Mouse (Mus musculus): ENCODE data around the gene Gm20388. TPM values are rescaled to one million over a fixed set of nuclear protein-coding genes. Genes with fewer than 3 reads are reported as not detected.

The Gm20388 gene
- polyA plus RNA-seq, 1 experiment: 0.36 TPM

GRCm38 (mm10) chr8:121809524-121810155 lies 1899.0 kb downstream of the Gm20388 start:
- Histone ChIP-seq H3K4me1 (ENCODE audit: control insufficient read depth) (no peaks in the 10 kb centered on the region), H3K27me3 (ENCODE audit: control insufficient read depth) (no peaks in the 10 kb centered on the region), H3K4me3 (replicated peaks) (no peak overlapping the region), H3K9me3 (ENCODE audit: control insufficient read depth, low read length) (no peaks in the 10 kb centered on the region), H3K36me3 (ENCODE audit: control insufficient read depth) (peaks cover 67% of the 10 kb centered on the region)
- TF ChIP-seq GATA1 (IDR thresholded peaks at IDR 0.05; ENCODE audit: low read length): no peak
- TF ChIP-seq TAL1 (IDR thresholded peaks at IDR 0.05; ENCODE audit: low read length): no peak

- no peaks in the 10 kb centered on the region for H3K27me3 ChIP-seq (ENCODE audit: control insufficient read depth)
- no peak for TF ChIP-seq GATA1 (IDR thresholded peaks at IDR 0.05; ENCODE audit: low read length)
- H3K9me3 ChIP-seq (ENCODE audit: control insufficient read depth, low read length): no peaks in the 10 kb centered on the region
- H3K36me3 ChIP-seq (ENCODE audit: control insufficient read depth): peaks cover 56% of the 10 kb centered on the region
- H3K4me1 ChIP-seq (ENCODE audit: control insufficient read depth): no peaks in the 10 kb centered on the region
- H3K4me3 ChIP-seq (replicated peaks): no peak overlapping the region
Observed at GRCm38 (mm10) chr8:121811502-121811901, 1900.9 kb downstream of the Gm20388 start.

GRCm38 (mm10) chr8:121811931-121812570 lies 1901.4 kb downstream of the Gm20388 start:
- H3K27me3 ChIP-seq (ENCODE audit: control insufficient read depth): no peaks in the 10 kb centered on the region
- H3K36me3 ChIP-seq (ENCODE audit: control insufficient read depth): peaks cover 53% of the 10 kb centered on the region
- TF ChIP-seq TAL1 (IDR thresholded peaks at IDR 0.05; ENCODE audit: low read length) (no peak), GATA1 (IDR thresholded peaks at IDR 0.05; ENCODE audit: low read length) (no peak)
- no peaks in the 10 kb centered on the region for H3K4me1 ChIP-seq (ENCODE audit: control insufficient read depth)
- H3K9me3 ChIP-seq (ENCODE audit: control insufficient read depth, low read length): no peaks in the 10 kb centered on the region
- H3K4me3 ChIP-seq (replicated peaks): no peak overlapping the region

- no peaks in the 10 kb centered on the region for H3K27me3 ChIP-seq (ENCODE audit: control insufficient read depth)
- H3K9me3 ChIP-seq (ENCODE audit: control insufficient read depth, low read length): no peaks in the 10 kb centered on the region
- H3K4me3 ChIP-seq (replicated peaks): no peak overlapping the region
- TF ChIP-seq TAL1 (IDR thresholded peaks at IDR 0.05; ENCODE audit: low read length): no peak
- no peak for TF ChIP-seq GATA1 (IDR thresholded peaks at IDR 0.05; ENCODE audit: low read length)
- peaks cover 43% of the 10 kb centered on the region for H3K36me3 ChIP-seq (ENCODE audit: control insufficient read depth)
- H3K4me1 ChIP-seq (ENCODE audit: control insufficient read depth): no peaks in the 10 kb centered on the region
Observed at GRCm38 (mm10) chr8:121818226-121818625, 1907.6 kb downstream of the Gm20388 start.

DNA sequence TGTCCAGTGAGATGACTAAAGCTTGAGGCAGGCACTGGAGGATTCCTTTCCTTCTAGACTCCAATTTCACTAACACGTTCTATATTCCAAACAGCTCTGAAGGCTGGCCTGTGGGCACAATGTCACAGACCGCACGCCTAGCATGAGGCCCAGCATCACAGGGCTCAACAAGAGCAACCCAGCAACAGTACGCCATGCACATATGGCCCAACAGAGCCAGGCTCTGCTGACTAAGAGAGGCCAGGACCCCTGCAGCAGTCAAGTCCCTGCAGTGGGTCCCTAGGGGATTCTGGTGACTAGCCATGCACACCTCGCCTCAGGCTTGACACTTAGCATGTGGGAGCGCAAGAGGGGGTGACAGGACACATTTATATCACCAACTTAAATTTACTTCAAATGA lies 1910.2 kb downstream of the Gm20388 start:
- peaks cover 24% of the 10 kb centered on the region for H3K36me3 ChIP-seq (ENCODE audit: control insufficient read depth)
- no peaks in the 10 kb centered on the region for H3K27me3 ChIP-seq (ENCODE audit: control insufficient read depth)
- TF ChIP-seq GATA1 (IDR thresholded peaks at IDR 0.05; ENCODE audit: low read length) (no peak), TAL1 (IDR thresholded peaks at IDR 0.05; ENCODE audit: low read length) (no peak)
- no peaks in the 10 kb centered on the region for H3K4me1 ChIP-seq (ENCODE audit: control insufficient read depth)
- no peak overlapping the region for H3K4me3 ChIP-seq (replicated peaks)
- no peaks in the 10 kb centered on the region for H3K9me3 ChIP-seq (ENCODE audit: control insufficient read depth, low read length)

- Histone ChIP-seq H3K36me3 (ENCODE audit: control insufficient read depth) (peaks cover 24% of the 10 kb centered on the region), H3K27me3 (ENCODE audit: control insufficient read depth) (no peaks in the 10 kb centered on the region)
- TF ChIP-seq TAL1 (IDR thresholded peaks at IDR 0.05; ENCODE audit: low read length) (no peak), GATA1 (IDR thresholded peaks at IDR 0.05; ENCODE audit: low read length) (no peak)
Observed at GRCm38 (mm10) chr8:121821320-121821719, 1910.7 kb downstream of the Gm20388 start.

GRCm38 (mm10) chr8:121821770-121822169 lies 1911.1 kb downstream of the Gm20388 start:
- Histone ChIP-seq H3K9me3 (ENCODE audit: control insufficient read depth, low read length) (no peaks in the 10 kb centered on the region), H3K27me3 (ENCODE audit: control insufficient read depth) (no peaks in the 10 kb centered on the region), H3K4me1 (ENCODE audit: control insufficient read depth) (no peaks in the 10 kb centered on the region), H3K36me3 (ENCODE audit: control insufficient read depth) (peaks cover 24% of the 10 kb centered on the region), H3K4me3 (replicated peaks) (no peak overlapping the region)
- TF ChIP-seq TAL1 (IDR thresholded peaks at IDR 0.05; ENCODE audit: low read length) (no peak), GATA1 (IDR thresholded peaks at IDR 0.05; ENCODE audit: low read length) (no peak)

More at GRCm38 (mm10) chr8:121821320-121821719, 1910.7 kb downstream of the Gm20388 start:
- H3K9me3 ChIP-seq (ENCODE audit: control insufficient read depth, low read length): no peaks in the 10 kb centered on the region
- no peak overlapping the region for H3K4me3 ChIP-seq (replicated peaks)
- H3K4me1 ChIP-seq (ENCODE audit: control insufficient read depth): no peaks in the 10 kb centered on the region

GRCm38 (mm10) chr8:121827726-121828125 lies 1917.1 kb downstream of the Gm20388 start:
- no peaks in the 10 kb centered on the region for H3K36me3 ChIP-seq (ENCODE audit: control insufficient read depth)
- peaks cover 20% of the 10 kb centered on the region for H3K27me3 ChIP-seq (ENCODE audit: control insufficient read depth)
- H3K4me3 ChIP-seq (replicated peaks): no peak overlapping the region
- TF ChIP-seq TAL1 (IDR thresholded peaks at IDR 0.05; ENCODE audit: low read length) (no peak), GATA1 (IDR thresholded peaks at IDR 0.05; ENCODE audit: low read length) (no peak)
- H3K9me3 ChIP-seq (ENCODE audit: control insufficient read depth, low read length): no peaks in the 10 kb centered on the region
- H3K4me1 ChIP-seq (ENCODE audit: control insufficient read depth): peaks cover 27% of the 10 kb centered on the region

- TF ChIP-seq GATA1 (IDR thresholded peaks at IDR 0.05; ENCODE audit: low read length) (no peak), TAL1 (IDR thresholded peaks at IDR 0.05; ENCODE audit: low read length) (no peak)
- no peaks in the 10 kb centered on the region for H3K9me3 ChIP-seq (ENCODE audit: control insufficient read depth, low read length)
Observed at GRCm38 (mm10) chr8:121828376-121829023, 1917.9 kb downstream of the Gm20388 start.

More at GRCm38 (mm10) chr8:121828376-121829023, 1917.9 kb downstream of the Gm20388 start:
- Histone ChIP-seq H3K4me1 (ENCODE audit: control insufficient read depth) (peaks cover 27% of the 10 kb centered on the region), H3K4me3 (replicated peaks) (peak overlapping the region; percentile 88), H3K36me3 (ENCODE audit: control insufficient read depth) (no peaks in the 10 kb centered on the region), H3K27me3 (ENCODE audit: control insufficient read depth) (peaks cover 20% of the 10 kb centered on the region)

Measured in erythroblast, embryonic 14.5 days (primary cell).